Mouse (Mus musculus): ENCODE measurements around the gene Mrpl52. TPM values are rescaled to one million over a fixed set of nuclear protein-coding genes. Genes with fewer than 3 reads are reported as not detected.

Gene Mrpl52
- total RNA-seq, 2 experiments from 2014 or later: 434 to 507 TPM

DNA sequence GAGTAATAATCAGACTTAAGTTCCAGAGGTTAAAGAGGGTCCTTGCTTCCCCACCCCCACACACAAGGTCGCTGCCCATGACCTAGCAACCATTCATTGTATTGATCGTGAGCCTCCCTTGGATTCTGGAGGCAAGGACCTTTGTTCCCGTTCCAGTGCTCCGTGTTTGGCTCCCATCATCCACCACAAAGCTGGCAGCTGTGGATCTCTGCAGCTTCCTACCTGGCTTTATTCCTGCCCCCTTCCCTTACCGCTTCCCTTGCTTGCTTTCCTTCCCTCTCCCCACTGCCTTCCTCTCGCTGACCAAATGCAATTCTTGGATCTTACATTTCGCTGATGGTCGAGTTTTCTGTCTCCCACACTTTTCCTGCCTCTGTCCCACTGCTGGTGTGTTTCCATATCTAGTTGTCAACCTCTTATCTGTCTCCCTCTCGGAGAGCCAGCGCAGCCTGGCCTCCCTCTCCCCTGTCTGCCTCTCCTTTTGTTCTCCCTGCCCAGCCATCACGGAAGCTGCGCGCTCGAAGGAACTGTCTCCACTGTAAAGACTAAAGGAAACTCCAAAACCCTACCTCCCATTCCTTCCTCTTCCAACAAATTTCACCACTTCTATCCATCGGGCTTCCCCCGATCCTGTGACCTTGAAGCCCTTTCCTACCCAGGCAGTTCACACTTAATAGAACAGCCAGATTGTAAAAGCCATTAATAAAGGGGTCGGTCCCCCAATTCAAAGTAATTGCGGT is 3.9 kb downstream of the Mrpl52 start:
- no peak for ATAC-seq (replicated peaks; ENCODE audit: low FRiP score, low TSS enrichment, poor library complexity, severe bottlenecking)

DNA sequence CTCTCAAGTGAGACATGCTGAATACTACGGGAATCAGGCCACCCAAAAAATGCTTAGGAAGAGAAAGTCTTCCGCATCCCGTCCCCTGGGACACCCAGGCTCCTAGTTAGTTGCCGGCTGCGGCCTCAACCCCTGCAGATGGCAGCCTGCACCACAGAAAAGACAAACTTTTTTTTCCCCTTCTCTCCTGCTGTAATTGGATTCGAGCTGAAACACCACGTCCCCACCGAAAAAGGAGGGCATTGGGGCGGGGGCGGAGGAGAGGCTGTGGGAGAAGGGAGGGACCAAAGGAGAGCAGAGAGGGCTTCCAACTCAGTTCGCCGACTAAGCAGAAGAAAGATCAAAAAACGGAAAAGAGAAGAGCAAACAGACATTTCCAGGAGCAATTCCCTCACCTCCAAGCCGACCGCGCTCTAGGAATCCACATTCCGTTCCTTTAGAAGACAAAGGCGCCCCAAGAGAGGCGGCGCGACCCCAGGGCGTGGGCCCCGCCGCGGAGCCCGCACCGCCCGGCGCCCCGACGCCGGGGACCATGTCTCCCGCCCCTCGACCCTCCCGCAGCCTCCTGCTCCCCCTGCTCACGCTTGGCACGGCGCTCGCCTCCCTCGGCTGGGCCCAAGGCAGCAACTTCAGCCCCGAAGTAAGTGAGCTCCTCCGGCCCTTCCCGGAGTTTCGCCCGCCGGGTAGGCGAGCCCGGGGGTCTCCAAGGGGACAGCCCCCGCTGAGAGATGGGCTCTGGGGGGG is 4.8 kb downstream of the Mrpl52 start, which contains the start of gene Mmp14:
TSS of gene Mmp14 (plus strand) at position 279 of the 744 bp plus-strand sequence.
- peak; percentile 19; the same call in 1 of the 2 replicates for ATAC-seq (replicated peaks; ENCODE audit: low FRiP score, low TSS enrichment, poor library complexity, severe bottlenecking)

DNA sequence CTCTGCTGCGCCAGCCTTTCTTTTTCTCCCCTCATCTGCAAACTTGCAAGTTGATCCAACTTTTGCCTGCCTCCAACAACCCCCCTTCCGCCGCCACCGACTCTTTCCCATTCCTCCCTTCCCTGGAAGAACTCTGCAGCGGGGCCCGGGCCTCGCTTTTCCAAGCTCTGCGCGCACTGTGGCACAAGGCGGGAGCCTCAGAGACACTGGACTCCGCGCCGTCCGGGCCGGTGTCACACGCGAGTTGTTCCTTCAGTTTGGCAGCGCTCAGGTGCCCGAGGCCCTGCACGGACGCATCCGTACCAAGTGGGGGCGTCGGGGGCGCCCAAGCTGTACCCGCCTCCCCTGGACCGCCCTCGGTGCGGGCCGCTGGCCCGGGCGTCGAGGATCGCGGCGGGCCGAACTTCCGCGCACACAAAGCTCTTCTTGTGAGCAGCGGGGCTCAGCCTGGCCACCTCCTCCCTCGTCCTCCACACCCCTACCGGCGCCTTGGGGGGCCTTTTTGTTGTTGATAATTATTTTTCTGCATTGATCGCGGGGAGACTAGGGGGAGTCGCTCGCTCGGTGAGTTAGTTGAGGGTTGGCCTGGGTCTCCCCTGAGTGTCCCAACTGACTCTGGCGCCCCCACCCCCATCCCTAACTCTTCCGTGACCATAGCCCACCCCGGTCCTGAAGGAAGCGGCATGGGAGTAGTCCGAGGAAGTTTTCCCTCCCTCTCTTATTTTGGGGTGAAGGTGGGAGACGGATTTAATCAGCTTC is 5.5 kb downstream of the Mrpl52 start:
- ATAC-seq (replicated peaks; ENCODE audit: low FRiP score, low TSS enrichment, poor library complexity, severe bottlenecking): peak; percentile 57

DNA sequence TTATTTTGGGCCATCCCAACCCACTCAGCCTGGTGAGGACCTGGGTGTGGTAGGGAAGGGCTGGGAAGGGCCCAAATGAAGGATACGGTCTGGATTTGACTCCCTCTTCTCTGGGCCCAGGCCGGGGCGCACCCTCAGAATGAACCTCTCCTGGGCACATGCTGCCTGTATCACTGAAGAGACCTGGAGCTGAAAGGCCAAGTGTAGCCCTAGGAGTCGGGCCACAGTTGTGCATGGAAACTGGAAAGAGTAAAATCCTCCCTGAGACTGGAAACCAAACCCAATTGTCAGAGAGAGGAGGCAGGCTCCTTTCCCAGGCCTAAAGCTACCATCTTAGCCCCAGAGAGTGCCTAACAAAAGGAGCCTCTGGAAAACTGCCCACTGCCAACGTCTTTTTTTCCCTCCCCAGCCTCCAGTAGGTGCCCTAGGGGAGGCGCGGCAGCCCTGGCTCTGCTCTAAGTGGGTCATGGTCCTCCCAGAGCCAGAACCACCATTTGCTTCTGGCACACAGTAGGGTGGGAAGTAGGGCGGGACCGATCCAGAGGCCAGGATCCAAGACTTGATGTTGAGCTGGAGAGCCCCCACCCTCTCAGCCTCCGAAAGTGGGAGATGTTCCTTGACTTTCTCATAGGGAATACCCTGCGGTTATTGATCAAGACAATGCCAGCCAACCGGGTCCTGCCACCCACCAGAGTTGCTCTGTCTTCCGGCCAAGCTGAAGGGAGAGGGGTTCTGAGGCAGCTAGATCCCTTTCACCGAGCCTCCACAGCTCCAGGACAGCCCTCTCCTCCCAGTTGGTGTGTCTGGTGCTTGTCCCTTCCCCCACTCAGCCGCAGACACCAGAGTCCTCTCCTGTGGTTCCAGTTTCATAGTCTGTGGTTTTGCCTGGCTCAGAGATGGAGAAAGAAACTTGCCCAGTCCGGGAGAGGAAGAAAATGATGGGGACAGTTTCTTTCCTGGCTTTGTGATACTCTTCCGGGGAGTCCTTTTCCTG is 6.4 kb downstream of the Mrpl52 start:
- ATAC-seq (replicated peaks; ENCODE audit: low FRiP score, low TSS enrichment, poor library complexity, severe bottlenecking): no peak

DNA sequence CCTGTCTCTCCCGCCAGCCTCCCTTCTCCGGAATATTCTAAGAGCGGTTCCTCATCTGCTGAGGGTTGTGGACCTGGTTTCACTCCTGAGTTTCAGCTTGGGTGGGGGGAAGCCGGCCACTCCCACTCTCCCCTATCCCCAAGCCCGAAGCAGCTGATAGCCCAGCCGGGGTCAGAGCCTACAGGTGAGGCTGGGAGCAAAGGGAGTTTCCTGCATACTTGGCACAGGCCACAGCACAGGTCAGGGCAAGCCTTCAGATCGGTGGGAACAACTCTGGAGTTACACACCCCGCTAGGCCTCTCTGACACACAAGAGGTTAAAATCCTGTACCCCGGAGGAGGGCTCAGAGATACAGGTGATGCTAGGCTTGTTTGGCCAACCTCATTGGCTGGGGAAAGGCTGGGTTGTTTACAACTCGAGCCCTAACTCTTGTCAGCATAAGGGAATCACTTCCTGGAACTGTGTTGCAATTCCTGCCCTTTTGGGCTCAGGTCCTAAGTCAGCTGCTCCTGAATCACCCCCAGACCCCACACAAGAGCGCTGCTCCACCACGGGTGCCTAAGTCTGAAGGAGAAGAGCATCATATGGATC is 7.3 kb downstream of the Mrpl52 start:
- ATAC-seq (replicated peaks; ENCODE audit: low FRiP score, low TSS enrichment, poor library complexity, severe bottlenecking): no peak

DNA sequence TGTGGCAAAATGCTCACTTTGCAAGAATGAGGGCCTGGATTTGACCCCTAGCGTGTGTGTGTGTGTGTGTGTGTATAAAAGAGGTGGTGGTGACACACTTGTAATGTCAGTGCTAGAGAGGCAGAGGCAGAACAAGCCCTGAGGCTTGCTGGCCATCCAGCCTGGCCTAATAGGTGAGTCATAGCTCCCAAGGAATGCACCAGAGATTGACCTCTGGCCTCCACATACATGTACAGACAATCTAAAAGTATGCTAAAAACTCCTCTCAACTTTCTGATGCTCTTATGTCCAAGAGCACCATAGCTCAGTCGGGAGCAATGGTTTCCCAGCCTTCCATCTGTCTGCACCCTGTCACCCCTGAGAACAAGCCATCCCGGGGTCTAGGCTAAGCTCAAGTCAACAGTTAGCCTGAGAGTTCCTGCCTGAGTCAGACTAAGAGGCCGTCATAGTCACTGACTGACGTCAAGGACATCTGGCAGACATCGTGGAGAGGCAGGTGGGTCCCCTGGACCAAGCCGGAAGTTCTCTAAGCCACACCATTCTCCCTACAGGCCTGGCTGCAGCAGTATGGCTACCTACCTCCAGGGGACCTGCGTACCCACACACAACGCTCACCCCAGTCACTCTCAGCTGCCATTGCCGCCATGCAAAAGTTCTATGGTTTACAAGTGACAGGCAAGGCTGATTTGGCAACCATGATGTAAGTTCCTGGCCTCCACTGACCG is 8.6 kb downstream of the Mrpl52 start:
- no peak for ATAC-seq (replicated peaks; ENCODE audit: low FRiP score, low TSS enrichment, poor library complexity, severe bottlenecking)

DNA sequence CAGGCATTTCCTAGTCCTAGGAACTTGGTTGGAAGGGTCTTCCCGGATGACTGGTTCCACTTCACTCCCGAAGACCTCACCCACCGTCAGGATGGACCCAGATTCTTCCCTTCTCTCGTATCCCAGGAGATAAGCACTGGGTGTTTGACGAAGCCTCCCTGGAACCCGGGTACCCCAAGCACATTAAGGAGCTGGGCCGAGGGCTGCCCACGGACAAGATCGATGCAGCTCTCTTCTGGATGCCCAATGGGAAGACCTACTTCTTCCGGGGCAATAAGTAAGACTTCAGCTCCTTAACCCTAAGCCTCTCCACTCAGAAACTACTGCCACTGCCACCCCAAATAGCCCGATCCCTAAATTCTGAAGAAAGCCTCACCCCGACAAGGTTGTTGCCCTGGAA is 12.4 kb downstream of the Mrpl52 start:
- ATAC-seq (replicated peaks; ENCODE audit: low FRiP score, low TSS enrichment, poor library complexity, severe bottlenecking): no peak

DNA sequence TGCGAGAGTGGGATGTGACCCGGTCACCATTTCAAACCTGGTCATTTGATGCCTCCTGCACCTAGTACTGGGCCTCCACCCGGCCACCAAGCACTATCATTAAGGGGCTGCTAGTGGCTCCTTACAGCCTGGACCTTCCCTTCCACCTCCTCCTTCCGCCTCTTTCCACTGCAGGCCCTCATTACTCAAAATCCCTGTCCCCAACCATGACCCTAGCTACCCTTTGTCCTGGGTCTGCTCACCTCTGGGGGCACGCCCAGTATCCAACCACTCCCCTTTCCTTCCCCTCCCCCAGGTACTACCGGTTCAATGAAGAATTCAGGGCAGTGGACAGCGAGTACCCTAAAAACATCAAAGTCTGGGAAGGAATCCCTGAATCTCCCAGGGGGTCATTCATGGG is 12.9 kb downstream of the Mrpl52 start:
- ATAC-seq (replicated peaks; ENCODE audit: low FRiP score, low TSS enrichment, poor library complexity, severe bottlenecking): no peak

DNA sequence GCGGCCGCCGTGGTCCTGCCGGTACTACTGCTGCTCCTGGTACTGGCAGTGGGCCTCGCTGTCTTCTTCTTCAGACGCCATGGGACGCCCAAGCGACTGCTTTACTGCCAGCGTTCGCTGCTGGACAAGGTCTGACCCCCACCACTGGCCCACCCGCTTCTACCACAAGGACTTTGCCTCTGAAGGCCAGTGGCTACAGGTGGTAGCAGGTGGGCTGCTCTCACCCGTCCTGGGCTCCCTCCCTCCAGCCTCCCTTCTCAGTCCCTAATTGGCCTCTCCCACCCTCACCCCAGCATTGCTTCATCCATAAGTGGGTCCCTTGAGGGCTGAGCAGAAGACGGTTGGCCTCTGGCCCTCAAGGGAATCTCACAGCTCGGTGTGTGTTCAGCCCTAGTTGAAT is 13.8 kb downstream of the Mrpl52 start:
- no peak for ATAC-seq (replicated peaks; ENCODE audit: low FRiP score, low TSS enrichment, poor library complexity, severe bottlenecking)

DNA sequence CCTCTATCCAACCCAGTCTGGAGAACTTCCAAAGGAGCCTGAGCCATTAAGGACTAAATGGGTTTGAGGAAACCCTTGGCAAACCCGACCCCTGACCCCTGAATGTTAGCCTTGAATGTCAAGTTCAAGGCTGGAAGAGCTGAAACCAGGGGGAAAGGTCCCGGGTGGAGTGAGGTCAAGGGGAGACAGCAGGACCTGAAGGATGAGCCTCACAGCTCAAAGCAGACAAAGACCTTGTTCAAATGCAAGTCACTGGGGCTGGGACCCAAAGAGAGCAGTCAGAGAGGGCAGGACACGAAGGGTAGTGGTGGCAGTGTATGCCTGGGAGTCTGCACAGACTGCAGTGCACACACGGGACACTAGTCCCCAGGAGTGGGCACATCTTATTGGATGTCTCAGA is 14.7 kb downstream of the Mrpl52 start:
- no peak for ATAC-seq (replicated peaks; ENCODE audit: low FRiP score, low TSS enrichment, poor library complexity, severe bottlenecking)

DNA sequence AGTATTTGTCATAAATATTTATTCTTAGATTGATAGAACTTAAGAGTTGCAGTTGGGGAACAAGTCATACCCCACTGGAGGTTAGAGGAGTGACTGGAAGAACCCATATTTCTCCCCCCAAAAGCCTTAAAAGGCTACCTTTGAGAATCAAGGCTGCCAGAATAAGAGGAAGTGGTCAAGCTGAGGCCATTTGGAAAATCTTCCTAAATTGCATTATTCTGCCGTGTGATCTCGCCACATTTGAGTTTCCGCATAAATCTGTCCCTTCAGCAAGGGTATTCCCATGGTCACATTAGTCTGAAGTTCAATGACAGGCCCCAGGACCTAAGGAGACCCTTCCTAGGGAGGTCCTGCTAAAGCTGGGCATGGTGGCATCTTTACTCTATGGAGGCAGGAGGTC is 15.8 kb downstream of the Mrpl52 start:
- no peak for ATAC-seq (replicated peaks; ENCODE audit: low FRiP score, low TSS enrichment, poor library complexity, severe bottlenecking)

DNA sequence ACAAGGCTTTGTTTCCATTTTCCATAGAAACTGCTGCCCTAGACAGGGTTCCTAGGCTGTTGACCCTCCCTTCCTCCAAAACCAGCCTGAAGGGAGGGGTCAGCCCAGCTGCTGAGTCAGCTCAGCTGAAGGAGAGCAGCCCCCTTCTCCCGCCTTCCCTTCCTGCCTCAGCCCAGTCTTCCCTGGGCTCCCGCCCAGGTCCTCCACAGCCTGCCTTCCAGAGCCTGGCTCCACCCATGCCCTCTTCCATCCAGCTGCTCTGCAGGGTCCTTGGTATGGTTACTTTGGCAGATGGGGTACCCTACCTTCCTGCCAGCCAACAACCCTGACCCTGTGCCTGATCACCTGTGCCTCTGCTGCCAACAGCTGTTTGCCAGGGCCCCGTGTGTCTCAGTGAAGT is 16.5 kb downstream of the Mrpl52 start:
- ATAC-seq (replicated peaks; ENCODE audit: low FRiP score, low TSS enrichment, poor library complexity, severe bottlenecking): no peak

DNA sequence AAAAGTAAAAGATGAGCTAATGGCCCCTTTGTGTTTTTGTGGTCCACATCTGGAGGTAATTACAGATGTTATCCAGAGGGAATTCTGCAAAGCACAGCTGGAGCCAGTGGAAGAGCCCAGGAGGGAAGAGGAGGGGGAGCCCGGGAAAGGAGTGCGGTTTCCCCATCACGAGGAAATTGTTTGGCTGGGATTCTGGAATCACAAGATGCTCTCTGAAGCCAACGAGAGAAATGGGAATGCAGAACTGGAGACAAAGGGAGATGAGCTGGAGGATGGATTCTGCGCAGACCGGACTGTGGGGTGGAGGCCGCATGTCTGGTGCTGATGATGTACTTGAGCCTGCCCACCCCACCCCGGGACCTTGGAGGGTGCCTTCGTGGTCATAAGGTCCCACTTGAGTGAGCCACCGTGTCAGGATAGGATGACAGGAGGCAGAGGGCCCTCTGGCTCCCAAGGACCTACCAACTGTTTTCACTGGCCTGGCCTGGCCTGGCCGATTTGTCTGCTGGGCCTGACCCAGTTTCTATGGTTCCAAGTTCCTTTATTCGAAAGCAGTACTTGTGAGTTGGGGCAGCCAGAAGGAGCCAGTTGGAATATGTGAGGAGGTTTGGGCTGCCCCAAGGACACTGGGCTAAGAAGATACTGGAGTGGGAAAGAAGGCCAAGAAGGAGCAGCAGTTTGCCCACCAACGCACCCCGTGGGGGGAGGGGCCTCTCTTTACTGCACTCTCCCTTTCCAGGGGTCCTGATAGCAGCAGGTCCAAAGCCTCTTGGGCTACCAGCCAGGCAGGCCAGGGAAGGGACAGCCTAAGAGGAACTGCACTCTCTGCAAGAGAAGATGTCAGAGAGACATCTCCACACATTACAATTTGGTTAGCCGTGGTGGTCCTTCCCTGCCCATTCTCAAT is 17.3 kb downstream of the Mrpl52 start:
- no peak for ATAC-seq (replicated peaks; ENCODE audit: low FRiP score, low TSS enrichment, poor library complexity, severe bottlenecking)

DNA sequence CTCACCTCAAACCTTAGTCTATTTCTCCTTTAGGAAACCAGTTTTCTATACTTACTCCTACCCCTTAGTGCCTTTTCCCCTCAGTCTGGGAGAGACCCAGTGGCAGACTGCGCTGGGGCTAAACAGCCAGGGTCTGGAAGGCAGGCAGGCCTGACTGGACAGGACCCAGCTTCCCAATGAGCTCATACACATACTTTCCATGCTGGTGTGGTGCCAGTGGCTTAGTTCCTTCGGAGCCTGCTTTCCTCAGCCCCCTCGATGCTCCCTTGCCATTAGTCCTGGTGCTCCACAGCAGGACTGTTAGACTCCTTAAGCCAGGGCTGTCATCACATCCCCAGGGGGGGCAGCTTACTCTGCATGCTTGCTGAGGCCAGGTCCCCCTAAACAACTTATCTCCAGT is 18.8 kb downstream of the Mrpl52 start:
- 0 out of 2 replicates have a peak, but pooled peaks have one; percentile 6 for ATAC-seq (replicated peaks; ENCODE audit: low FRiP score, low TSS enrichment, poor library complexity, severe bottlenecking)

DNA sequence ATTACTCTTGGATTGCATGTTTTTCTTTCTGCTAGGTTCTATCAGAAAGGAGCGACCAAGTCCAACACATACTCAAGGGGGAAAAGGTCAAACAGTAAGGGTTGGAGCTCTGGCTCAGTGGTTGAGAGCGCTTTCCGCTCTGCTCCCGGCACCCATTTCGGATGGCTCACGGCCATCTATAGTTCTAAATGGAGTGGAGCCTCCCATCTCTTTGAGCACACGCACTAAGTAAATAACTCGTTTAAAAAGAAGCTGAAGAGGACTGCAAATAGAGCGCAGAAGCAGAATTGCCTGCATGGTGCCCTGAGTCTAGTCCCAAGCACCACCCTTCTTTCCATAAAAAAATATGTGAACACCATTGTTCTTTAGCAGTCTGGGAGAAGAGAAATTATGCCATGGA is 26.9 kb downstream of the Mrpl52 start:
- no peak for ATAC-seq (replicated peaks; ENCODE audit: low FRiP score, low TSS enrichment, poor library complexity, severe bottlenecking)

DNA sequence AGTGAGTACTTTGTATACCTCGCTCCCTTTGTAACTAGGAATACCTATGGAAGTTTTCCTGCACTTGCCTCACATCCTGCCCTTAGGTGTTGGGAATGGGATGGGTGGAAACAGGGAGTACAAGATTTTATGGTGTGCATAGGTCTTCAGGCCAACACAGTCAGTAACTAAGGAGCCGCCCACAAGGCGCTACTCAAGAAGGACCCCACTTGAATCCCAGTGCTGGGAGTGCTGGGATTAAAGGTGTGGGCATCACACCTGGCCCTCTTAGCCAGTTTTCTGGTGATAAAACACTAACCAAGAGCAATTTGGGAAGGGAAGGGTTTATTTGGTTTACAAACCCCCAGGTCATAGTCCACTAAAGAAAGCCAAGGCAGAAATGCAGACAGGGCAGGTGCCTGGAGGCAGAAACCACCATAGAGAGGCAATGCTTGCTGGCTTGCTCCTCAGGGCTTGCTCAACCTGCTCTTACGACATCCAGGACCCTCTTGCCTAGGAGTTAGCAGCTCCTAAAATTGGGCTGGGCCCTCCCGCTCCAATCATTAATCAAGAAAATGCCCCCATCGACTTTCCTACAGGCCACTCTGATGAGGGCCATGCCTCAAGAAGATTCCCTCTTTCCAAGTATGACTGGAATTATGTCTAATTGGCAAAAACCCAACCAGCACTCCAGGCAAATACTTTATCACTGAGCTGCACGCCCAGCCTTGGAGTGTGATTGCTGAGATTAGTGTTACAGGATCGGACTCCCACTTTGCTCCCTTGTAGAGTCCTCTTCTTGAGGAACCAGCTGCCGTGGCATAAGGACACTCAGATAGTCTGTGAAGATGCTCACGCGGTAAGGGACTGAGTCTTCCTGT is 28.2 kb downstream of the Mrpl52 start:
- ATAC-seq (replicated peaks; ENCODE audit: low FRiP score, low TSS enrichment, poor library complexity, severe bottlenecking): peak; percentile 71

Measured in megakaryocyte-erythroid progenitor cell, adult 5-6 weeks (primary cell).